ENCODE assay signal across 10 mouse cellular contexts in the genomic region with DNA sequence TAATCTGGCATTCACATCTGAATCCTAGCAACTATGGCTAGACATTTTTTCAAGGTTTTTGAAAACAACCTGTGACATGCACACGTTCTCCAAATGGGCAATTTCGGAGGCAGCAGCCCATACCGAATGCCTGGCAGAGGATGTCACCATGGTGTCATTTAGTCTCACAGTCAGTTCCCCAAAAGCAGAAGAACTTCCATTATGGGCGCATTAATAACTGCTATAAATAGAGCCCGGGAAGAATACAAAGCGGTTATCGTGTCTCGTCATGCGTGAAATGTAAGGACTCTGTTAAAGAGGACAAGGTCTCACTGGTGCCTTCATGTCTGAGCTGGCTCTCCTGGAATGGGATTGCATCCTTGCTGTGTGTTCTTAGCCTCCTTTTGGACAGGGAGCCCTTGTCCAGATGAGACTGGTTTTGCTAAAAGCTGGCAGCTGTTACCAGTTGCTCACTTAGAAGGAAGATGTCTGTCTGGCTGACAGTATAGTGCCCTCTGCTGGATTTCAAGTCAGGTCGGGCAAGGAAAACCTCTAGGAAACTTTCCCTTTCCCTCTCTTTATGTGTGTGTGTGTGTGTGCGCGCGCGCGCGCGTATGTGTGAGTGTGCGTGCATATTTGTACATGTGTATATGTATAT. TPM values are rescaled to one million over a fixed set of nuclear protein-coding genes. Genes with fewer than 3 reads are reported as not detected.
DNase-seq lines count a peak whose midpoint lies in the region; ATAC-seq and TF ChIP-seq lines count a peak whose summit lies in the region.
"Had no signal": no experiment of that assay in that cellular context is flagged by ENCODE, and none has a peak within 500 bp of the region (broad histone marks: within the 10 kb centered on the region; RNA-seq: fewer than 3 reads in every experiment).

No protein-coding gene starts in this region.

- H3K4me1 ChIP-seq in hindbrain, embryonic 11.5 days (replicated peaks; ENCODE audit: control insufficient read depth, insufficient read depth, low read length), result peaks cover 2% of the 10 kb centered on the region; the same call in 1 of the 2 replicates
- H3K4me1 ChIP-seq in hindbrain, embryonic 12.5 days, result peaks cover 27% of the 10 kb centered on the region
- no peaks in the 10 kb centered on the region; the same call in 1 of the 2 replicates for H3K4me1 ChIP-seq in small intestine, adult 2 months (ENCODE audit: control insufficient read depth, insufficient read depth, insufficient read length, low read length)

- peak; percentile 31 for DNase-seq in hindbrain, embryonic 11.5 days (ENCODE audit: low spot score)
- peak; percentile 49 to 61 for DNase-seq in right cerebral cortex, postnatal 10 days (ENCODE audit: low spot score in 2 of 2)
- no peak for DNase-seq in right cerebral cortex, postnatal 25 days
- peak; percentile 62 to 70 for DNase-seq in cerebellum, postnatal 10 days
- no peak for DNase-seq in adrenal gland, adult 18-20 months (ENCODE audit: low spot score in 2 of 2)
- DNase-seq in lung, postnatal 14 days, result no peak

- H3K27me3 ChIP-seq in hindbrain, embryonic 11.5 days (ENCODE audit: control insufficient read depth, insufficient read depth, low read length), result no peaks in the 10 kb centered on the region
- H3K27me3 ChIP-seq in hindbrain, embryonic 12.5 days, result no peaks in the 10 kb centered on the region; the same call in 1 of the 2 replicates
- H3K27me3 ChIP-seq in small intestine, adult 2 months (ENCODE audit: control insufficient read depth, insufficient read depth, low read length), result no peaks in the 10 kb centered on the region
- H3K27me3 ChIP-seq: megakaryocyte, embryonic 14.5 days had no signal

- no peak overlapping the region for H3K4me3 ChIP-seq in hindbrain, embryonic 11.5 days (ENCODE audit: low read depth, low read length)
- no peak overlapping the region for H3K4me3 ChIP-seq in hindbrain, embryonic 12.5 days
- no peak overlapping the region for H3K4me3 ChIP-seq in small intestine, adult 2 months (ENCODE audit: low read depth, low read length)
- H3K4me3 ChIP-seq: hindbrain, embryonic 15.5 days had no signal

- peak; percentile 46; the same call in 1 of the 2 replicates for TF ChIP-seq CTCF in small intestine, adult 2 months (IDR thresholded peaks at IDR 0.05; ENCODE audit: extremely low read depth, insufficient read length, insufficient replicate concordance, low read depth, low read length)

- no peaks in the 10 kb centered on the region for H3K36me3 ChIP-seq in hindbrain, embryonic 11.5 days (ENCODE audit: control insufficient read depth, insufficient read depth, low read length)
- no peaks in the 10 kb centered on the region for H3K36me3 ChIP-seq in hindbrain, embryonic 12.5 days
- H3K36me3 ChIP-seq in small intestine, adult 2 months (ENCODE audit: control insufficient read depth, insufficient read depth, low read length), result no peaks in the 10 kb centered on the region
- H3K36me3 ChIP-seq: hindbrain, embryonic 15.5 days had no signal

- H3K4me2 ChIP-seq in hindbrain, embryonic 11.5 days (replicated peaks; ENCODE audit: low read depth, low read length), result no peak overlapping the region
- H3K4me2 ChIP-seq in hindbrain, embryonic 12.5 days (replicated peaks), result no peak overlapping the region
- H3K4me2 ChIP-seq: hindbrain, embryonic 15.5 days had no signal

- TF ChIP-seq POLR2A in small intestine, adult 2 months (IDR thresholded peaks at IDR 0.05; ENCODE audit: low read depth, low read length), result no peak

- no peaks in the 10 kb centered on the region for H3K9me3 ChIP-seq in hindbrain, embryonic 11.5 days (ENCODE audit: control insufficient read depth, low read length)
- no peaks in the 10 kb centered on the region for H3K9me3 ChIP-seq in hindbrain, embryonic 12.5 days (replicated peaks)
- H3K9me3 ChIP-seq: hindbrain, embryonic 15.5 days; megakaryocyte, embryonic 14.5 days had no signal

- WGBS in hindbrain, embryonic 11.5 days, result 77% methylated on average over 18 of the region's 18 CpGs
- 77% methylated on average over 18 of the region's 18 CpGs for WGBS in hindbrain, embryonic 12.5 days
- WGBS in small intestine, adult 2 months, result 86% methylated on average over 18 of the region's 18 CpGs

- no peak overlapping the region for H3K9ac ChIP-seq in hindbrain, embryonic 11.5 days (ENCODE audit: low read depth, low read length)
- H3K9ac ChIP-seq in hindbrain, embryonic 12.5 days, result no peak overlapping the region
- H3K9ac ChIP-seq: hindbrain, embryonic 15.5 days had no signal

- no peak for ATAC-seq in hindbrain, embryonic 11.5 days (ENCODE audit: low FRiP score)
- no peak for ATAC-seq in hindbrain, embryonic 12.5 days (ENCODE audit: low FRiP score)

- no peak overlapping the region for H3K27ac ChIP-seq in hindbrain, embryonic 11.5 days (ENCODE audit: low read depth, low read length)
- H3K27ac ChIP-seq in hindbrain, embryonic 12.5 days, result no peak overlapping the region
- no peak overlapping the region for H3K27ac ChIP-seq in small intestine, adult 2 months (ENCODE audit: insufficient read depth, low read depth, low read length)
- H3K27ac ChIP-seq: hindbrain, embryonic 15.5 days had no signal

RNA-seq across cellular contexts. Expression of gene Syk, which starts 17.8 kb away (rescaled TPM):
- 4.0 and 4.4 TPM in 2 replicates for polyA plus RNA-seq in hindbrain, embryonic 11.5 days (2014; fragmentation: Nextera tagmentation; extraction: Ambion mirVana)
- polyA plus RNA-seq in hindbrain, embryonic 12.5 days (2016; fragmentation: Nextera tagmentation; extraction: Ambion mirVana), result 3.9 and 4.1 TPM in 2 replicates
- polyA plus RNA-seq in small intestine, adult 2 months (2012; rRNA removed), result 4.7 and 8.3 TPM in 2 replicates
- total RNA-seq in adrenal gland, adult 18-20 months (2021), result 10 to 100 TPM in 1 of 2 experiments, 1 to 10 TPM in 1; 5.8 to 11.0 TPM

RNA-seq across cellular contexts. Expression of gene Diras2, which starts 34.1 kb away (rescaled TPM):
- polyA plus RNA-seq in hindbrain, embryonic 11.5 days (2014; fragmentation: Nextera tagmentation; extraction: Ambion mirVana), result 0.24 and 0.40 TPM in 2 replicates
- 1.8 and 2.0 TPM in 2 replicates for polyA plus RNA-seq in hindbrain, embryonic 12.5 days (2016; fragmentation: Nextera tagmentation; extraction: Ambion mirVana)
- 0.44 and 1.7 TPM in 2 replicates for polyA plus RNA-seq in small intestine, adult 2 months (2012; rRNA removed)
- 1 to 10 TPM; 3.0 to 4.3 TPM for total RNA-seq in adrenal gland, adult 18-20 months (2021)

Comparison
In these comparisons a context has a peak if more than half of its experiments do, and no peak if none do; other contexts are left out.
1. DNase-seq: peak in hindbrain, embryonic 11.5 days (single experiment), right cerebral cortex, postnatal 10 days (2 of 2) and cerebellum, postnatal 10 days (2 of 2); none in right cerebral cortex, postnatal 25 days (single experiment), adrenal gland, adult 18-20 months (0 of 2) and lung, postnatal 14 days (single experiment).